Mouse (Mus musculus) frontal cortex, postnatal 25 days (tissue): ENCODE data around the gene Ace.

Experiments
- DNase-seq, 2 experiments: peaks; one replicate each; pipeline ENCODE4 v3.0.0; 2022; ENCODE audit warnings: low spot score in 2 of 2

The Ace gene

DNA sequence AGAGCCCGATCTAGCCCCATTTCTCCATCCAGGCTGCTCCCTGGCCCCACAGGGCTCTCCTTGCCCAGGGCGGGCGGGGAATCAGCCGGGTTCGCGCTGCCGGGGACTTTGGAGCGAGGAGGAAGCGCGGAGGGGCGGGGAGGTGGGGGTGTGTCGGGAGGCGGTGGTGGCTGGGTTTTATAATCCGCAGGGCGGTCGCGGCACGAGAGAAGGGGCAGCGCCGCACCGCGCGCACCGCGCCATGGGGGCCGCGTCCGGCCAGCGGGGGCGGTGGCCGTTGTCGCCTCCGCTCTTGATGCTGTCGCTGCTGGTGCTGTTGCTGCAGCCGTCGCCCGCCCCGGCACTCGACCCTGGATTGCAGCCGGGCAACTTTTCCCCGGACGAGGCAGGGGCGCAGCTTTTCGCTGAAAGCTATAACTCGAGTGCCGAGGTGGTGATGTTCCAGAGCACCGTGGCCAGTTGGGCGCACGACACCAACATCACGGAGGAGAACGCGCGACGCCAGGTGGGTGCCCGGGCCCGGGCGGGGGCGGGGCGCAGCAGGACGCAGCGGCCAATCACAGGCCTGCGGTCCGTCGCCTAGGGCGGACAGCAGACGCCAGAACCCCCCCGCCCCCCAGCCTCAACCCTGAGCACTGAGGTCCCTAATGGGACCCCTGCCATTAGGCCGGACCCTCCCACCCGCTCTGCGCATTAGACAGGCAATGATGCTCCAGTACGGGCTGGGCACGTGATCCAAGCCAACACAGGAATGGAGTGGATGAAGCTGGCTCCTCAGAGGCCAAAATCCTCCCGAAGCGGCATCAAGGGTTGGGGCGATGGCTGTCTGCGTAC is at the start of gene Ace:
Ace (plus strand) TSS at position 205 of the 834 bp plus-strand sequence.
- no peak for DNase-seq

DNA sequence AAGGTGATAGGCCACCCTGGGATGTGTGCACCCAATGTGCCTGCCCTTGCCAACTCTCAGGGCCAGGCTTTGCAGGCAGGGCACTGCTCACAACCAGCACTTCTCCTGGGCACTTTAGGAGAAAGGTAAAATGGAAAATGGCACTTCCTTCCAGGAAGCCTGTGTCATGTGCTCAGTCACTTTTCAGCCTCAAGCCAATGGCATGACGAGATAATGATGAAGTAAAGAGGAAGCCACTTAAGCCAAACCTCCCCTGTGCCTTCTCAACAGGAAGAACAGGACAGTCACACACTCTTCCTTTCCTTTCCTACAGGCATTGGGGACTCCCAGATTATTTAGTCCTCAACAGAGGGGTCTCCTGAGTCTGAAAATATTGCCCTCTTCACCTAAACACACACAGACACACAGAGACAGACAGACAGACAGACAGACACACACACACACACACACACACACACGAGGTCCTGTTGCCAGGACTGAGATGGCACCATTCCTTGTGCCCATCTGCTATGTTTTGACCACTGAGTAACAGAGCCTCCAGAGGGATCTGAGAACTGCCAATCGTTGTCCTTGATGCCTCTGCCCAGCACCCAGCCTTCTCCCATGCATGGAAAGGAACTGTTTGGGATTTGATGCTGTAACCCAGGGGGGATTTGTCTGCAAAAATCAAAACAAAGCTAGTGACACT is 47.5 kb upstream of the Ace start:
- DNase-seq: peak in 1 of 2 experiments; percentile 4

DNA sequence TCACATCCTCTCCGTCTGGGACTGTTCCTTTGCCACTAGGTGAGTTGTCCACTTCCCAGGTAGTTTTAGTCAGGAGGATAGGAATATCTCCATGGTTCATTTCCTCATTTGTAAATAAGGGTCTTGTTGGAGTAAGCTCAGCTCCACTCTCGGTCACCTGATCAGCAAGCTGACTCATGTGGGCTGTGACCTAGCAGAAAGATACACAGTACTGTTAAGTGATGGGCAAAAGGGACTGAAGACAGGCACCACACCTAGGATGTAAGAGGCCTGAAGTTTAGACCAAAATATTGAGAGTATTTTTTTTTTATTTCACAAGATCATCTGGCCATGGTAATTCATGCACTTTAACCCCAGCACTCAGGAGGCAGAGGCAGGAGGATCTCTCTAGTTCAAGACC is 46.9 kb upstream of the Ace start:
- no peak for DNase-seq

DNA sequence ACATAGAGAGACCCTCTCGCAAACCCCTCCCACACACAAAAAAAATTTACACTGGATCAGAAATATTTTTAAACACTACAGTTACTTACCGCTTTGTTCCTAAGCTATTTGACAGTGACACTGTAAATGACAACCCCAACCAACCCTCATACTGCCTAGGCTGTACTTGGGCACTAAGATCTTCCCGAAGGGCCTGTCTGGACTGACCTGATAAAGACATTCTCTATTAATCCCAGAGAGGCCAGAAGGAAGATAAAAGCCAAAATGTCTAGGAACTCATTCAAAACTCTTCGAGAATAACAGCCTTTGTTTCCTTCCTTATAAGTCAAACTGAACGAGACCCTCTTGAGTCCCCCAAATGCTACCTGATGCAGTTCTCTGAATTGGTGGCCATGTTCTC is 46.5 kb upstream of the Ace start:
- no peak for DNase-seq

DNA sequence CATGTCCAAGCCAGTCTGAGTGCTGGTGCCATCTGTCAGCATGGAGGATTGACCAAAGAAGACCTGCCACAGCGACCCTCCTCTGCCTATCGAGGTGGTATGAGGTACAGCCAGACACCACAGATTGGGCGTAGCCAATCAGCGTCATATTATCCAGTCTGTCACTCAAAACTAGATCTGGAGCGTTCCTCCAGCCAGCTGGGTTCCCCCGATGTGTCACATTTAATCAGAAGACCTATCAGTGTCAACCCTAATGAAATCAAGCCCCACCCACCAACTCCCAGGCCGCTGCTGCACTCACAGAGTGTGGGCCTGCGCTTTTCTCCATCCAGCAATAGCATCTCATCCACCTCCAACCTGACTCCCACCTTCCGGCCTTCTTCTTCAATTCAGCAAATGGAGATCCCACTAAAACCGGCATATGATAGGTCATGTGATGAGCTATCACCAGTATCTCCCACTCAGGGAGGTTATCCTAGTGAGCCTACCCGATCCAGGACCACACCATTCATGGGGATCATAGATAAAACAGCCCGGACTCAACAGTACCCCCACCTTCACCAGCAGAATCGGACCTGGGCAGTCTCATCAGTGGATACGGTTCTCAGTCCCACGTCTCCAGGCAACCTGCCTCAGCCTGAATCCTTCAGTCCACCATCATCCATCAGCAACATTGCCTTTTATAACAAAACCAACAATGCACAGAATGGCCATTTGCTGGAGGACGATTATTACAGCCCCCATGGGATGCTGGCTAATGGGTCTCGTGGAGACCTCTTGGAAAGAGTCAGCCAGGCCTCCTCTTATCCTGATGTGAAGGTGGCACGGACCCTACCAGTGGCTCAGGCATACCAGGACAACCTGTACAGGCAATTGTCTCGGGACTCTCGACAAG is 44.7 kb upstream of the Ace start:
- DNase-seq: no peak

DNA sequence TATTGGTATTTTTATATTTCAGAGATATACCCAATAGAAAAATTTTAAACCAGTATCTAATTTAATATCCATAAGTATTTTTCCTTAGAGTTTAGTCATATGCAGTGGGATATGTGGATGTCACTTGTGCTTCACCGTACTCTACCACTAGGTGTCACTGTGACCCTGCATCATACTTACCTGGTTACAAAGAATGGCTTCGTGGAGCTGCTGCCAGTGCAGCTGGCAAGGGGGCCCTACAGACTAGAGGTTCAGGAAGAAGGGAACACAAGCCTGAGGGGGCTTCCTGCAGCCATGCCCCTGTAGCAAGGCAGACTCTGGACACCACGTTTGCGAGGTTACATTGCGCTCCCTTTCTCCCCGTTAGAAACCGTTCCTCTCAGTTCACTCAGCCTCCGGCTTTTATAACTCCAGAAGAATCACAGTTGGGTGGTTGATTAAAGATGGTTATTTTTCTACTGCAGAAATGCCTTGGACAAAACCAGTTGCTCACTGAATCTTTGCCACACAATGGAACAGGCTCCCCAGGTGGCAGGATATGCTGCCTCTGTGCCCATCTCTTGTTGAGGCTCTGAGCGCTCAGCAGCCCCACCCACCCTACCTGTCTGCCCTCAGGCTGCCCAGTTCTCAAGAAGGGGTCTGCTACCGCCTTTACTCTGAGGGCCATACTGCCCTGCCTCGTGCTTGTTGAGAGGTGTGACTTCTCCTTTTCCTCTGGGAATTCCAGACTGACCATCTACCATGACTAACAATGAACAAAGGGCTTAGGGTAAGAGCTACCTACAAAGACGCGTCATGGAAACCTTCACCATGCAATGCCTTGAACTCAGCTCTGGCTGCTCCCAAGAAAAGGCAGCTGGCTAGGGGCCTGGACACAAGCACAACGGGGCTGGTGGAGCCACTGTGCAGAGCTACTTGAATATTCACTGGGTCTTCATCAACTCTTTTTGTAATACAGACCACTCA is 40.4 kb upstream of the Ace start:
- peak; percentile 55 to 62 for DNase-seq

DNA sequence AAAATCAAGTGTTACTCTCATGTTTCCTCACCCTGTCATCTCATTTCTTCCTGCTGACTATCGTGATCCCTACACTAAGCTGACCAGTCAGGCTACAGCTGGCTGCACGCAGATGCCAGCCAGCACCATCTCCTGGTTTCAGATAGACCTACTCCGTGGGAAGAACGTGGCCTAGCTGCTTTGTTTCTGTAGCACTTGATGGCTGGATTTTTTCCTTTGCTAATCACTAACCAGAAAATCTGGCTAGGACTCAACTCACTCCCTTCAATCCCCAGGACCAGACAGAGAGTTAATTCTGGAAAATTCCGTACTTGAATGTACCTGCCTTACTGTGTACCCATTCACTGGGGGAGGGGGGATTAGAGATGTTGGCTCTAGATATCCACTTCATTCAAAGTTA is 39.6 kb upstream of the Ace start:
- DNase-seq: no peak

DNA sequence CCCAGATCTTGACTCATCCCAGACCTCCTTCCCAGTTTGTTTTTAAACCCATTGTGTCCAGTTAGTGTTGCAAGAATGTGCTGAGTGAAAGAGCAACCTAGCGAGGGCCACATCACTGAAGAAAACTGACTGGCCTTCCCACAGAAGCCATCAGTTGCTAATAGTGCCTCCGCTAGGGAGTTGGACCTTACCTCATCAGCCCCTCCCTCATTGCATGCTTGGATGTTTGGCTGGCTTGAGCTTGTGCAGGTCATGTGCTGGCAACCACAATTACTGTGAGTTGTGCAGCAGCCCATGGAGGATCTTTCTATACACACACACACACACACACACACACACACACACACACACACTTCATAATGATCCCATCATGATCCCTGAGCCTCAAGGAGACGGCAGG is 36.4 kb upstream of the Ace start:
- DNase-seq: no peak

DNA sequence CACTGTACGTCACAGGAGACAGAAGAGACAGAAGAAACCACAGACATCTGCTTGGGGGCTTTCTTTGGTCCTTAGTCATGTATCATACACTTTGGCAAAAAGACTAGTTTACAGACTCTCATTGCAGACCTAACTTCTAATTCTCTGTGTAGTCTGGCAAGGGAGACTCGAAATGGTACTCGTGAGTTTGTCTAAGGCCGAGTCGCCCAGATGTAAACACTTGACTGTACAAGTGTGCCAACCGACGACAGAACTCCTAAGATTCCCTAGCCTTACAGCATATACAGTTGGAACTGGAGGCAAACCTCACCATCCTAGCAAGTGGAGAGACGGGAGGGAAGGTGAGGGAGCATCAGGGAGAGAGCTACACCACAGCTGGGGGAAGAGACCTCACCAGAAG is 34.0 kb upstream of the Ace start:
- no peak for DNase-seq

DNA sequence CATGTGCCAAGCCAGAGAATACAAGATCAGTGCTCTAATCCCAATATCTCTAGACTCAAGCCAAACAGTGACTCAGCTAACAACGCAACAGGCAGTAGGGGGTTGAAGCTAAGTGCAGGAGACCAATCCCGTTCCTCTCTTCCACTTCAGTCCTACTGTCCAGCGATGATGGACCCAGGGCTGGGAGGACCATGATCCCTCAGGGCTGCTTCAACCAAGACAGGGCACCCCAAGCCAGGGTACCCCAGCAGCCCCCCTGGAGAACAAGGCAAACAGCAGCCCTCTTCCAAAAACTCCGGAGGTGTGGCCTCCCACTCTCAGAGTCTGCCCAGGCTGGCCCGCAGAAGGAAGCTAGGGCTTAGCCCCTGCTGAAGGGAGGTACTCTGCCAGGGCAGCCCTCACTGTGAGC is 33.4 kb upstream of the Ace start:
- no peak for DNase-seq

DNA sequence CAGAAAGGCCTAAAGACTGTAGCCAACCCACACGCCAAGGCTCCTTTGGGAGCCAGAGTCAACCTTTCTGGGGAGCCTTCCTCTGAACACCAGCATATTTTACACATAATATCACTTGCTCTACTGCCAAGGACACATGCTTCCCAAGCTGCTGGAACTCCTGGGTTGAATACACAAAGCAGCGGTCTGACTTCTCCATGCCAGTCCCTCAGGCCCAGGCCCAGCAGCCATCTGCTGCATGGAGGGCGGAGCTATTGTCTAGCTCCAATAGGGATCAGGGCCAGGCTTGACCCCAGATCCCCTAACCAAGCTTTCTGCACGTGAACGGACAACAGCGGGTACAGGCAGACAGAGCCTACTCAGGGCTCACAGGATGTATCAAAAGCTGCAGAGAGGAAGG is 32.9 kb upstream of the Ace start:
- DNase-seq: no peak

DNA sequence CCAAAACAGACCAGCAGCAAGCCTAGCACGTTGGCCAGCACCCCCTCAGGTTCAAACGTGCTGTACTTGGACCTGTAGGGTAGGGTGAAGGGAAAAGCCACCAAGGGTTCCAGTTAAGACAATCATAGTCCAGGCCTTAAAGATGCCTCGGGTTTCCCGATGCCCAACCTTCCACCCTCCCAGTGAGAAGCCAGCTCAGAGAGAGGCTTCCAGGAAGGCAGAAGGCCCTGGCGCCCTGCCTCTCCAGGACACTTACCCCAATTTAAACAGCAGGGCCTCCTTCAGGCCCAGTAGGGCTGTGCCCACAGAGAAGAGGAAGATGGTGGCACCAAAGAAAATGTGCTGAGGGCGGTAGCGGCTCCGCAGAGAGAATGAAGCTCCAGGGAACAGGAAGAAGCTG is 32.2 kb upstream of the Ace start:
- no peak for DNase-seq

DNA sequence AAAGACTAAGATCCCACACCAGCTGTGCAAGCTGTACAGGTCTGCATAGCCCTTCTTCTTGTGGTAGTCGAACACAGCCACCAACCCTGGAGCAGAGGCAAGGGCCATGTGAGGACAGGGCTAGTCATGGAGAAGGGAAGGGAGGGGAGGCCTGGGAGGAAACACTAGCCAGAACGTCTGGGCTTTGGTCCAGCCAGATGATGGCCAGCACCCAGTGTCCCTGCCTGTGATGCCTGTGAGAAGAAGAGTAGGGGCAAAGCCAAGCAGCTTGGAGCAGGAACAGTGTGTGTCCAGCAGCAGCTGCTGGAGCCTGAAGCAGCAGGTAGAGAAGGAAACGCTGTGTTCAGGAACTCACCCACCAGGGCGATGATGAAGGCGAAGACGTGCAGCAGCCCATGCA is 31.5 kb upstream of the Ace start:
- no peak for DNase-seq

DNA sequence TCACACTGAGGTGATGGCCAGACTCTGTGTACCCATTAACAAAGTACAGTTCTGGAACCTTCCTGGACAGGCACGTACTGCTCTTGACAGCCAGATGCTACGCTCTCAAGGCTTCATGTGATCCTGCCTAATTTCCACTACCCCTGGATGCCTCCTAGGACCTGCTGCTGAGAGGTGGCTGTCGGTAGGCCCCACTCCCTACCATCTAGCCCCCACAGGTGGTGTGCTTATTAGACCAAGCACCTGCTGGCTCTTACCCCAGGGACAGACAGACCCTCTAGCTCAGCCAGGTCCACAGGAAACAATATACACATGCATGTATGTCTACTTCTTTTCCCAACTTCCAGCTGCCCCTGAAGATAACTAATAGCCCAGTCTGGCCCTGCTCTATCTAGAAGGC is 30.8 kb upstream of the Ace start:
- DNase-seq: no peak

DNA sequence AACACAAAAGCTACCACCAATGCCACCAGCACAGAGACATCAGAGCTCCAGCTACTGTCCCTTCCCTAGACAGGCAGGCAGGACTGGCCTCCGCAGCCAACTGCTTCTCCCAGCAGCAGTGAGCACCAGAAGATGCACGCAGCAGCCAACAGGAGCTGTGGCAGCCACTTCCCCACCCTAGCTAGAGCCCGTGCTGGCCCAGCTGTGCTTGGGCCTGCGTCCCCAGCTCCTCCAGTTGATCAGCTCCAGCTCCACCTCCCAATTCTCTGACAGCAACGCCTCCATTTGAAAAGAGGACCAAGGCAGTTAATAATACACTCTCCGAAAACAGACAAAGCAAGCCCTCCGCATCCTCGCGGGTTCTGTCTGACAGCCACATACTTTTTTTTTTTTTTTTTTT is 29.0 kb upstream of the Ace start:
- no peak for DNase-seq

DNA sequence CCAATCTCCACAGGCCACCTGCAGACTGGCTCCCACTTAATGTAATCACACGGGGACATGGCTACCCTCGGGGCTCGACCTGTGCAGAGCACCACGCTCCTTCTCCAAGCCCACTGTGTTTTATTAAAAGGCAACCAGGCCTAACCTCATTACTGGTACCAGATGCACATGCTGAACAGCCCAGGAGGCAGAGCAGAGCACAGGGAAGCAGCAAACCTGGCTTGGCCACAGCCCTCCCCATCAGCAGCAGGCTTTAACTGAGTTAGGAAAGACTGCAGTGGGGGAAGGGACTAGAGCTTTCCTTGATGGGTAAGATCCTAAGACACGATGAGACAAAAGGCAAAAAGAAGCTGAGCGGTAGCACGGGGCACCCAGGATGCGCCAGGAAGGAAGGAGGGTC is 25.8 kb upstream of the Ace start:
- no peak for DNase-seq

DNA sequence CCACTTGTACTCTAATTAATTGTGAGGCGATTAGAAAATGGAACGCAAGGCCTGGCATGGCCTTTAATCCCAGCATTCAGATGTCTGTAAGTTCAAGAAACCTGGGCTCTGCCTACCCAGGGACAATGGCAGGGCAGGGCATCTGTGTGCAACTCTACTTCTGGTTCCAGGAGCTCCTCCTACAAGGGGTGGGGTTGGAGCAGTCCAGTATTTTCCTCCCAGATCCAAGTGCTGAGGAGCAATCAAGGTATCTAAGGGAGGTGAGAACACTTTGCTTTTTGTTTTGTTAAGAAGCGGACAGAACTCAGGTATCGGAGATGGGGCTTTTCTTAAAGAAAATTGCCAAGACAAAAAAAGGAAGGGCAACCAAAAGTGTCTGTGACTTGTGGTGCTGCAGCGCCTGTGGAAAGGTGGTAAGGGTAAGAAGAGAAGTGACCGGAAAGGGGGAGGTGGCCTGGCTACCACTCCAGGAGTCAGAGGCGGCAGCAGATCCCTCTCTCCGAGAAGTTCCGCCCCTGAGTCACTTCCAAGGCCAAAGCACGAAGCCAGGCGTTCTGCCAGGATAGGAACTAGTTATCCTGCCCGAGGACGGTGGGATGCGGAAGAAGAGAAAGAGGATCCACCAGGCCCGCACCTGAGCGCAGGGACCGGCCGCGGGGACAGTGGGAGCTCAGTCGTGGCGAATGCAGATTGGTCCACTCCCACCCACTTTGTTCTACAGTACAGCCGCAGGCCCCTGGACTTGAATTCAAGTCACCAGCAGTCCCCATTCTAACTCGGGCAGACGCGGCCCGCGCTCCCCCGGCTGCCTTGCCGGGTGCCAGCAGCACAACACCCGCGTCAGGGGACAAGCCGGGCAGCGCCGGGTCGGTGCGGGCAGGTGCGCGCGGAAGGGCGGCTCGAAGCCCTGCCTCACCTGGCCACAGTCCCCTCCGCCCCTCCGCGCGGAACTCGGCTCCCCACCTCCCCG is 24.3 kb upstream of the Ace start:
- DNase-seq: no peak

DNA sequence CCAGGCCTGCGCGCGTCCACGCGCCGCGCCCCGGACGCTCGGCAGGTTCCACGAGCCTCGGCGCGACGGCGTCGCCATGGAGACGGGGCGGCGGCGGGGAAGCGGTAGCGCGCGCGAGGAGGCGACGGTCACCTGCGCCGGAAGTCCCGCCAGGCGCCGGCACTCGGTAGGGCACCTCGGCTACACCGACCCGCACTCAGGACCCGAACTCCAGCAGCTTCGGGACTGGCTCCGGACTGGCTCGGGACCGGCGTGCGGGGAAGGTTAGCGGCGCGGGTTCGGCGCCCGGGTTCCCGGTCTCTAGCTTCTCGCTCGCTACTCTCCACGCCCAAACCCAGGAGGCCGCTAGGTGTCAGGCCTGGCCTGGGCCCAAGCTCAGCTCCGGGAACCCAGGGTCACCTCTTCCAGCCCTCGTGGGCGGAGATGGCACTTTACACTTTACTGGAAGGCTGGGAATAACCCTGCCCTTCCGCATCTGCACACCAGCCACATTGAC is 23.6 kb upstream of the Ace start:
- DNase-seq: peak; percentile 34 to 59

DNA sequence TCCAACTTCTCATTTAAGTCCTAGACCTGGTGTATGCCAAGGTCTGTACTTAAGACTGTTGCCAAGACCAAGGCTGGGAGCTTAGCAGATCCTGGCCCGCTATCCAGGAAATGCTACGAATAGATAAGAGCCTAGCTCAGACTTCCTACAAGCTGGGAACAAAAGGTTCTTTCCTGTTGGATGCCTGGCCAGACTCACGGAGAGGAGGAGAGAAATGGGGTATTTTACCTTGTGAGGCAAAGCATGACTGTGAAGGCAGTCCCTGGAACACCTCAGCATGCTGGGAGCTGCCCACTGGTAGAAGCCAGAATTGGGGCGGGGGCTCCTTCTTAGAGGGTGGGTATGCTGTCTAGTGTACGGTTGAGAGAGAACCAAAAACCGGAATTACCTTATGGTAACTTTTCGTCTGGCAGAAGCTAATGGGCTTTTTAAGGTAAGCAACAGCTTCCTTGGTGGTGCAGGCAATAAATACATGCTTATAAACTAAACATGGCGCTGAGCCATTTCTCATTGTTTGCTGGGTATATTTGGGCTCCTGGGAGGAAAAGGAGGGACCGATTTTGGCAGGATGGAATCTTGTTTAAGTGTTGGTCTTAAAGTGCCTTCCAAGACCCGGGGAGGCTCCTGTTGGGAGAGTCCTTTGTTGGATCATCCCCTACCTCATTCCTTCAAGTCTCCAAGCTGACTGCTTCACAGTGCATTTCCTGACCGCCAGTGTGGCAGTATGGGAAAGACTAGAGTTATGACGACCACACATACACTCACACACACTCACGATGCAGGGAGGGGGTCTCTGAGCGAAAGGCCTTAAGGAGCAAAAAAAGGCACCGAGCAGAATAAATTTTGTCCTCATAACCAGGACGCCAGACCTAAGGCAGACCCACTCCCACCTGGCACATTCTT is 22.7 kb upstream of the Ace start:
- DNase-seq: no peak
